Mouse (Mus musculus): ENCODE data around the gene Plcb4.
A peak's percentile ranks its signal among the peaks of the same experiment; 100 is the strongest.

GRCm38 (mm10) chr2:135966871-135967557, 308.2 kb downstream of the Plcb4 start:
- TF ChIP-seq CTCF (IDR thresholded peaks at IDR 0.05; ENCODE audit: extremely low read depth, insufficient read depth, low read length) (peak; percentile 83), POLR2A (IDR thresholded peaks at IDR 0.05; ENCODE audit: extremely low read depth, insufficient read depth, low read length) (no peak)
